Mouse (Mus musculus) liver, postnatal 0 days (tissue): ENCODE measurements around the gene Gpd2. TPM values are rescaled to one million over a fixed set of nuclear protein-coding genes. Genes with fewer than 3 reads are reported as not detected.

ENCODE experiments used
- ATAC-seq: fragments of 200-750 bp; cut with Nextera tagmentation; 2 replicates; pipeline ENCODE4 v1.8.0; 2017; ENCODE audit warnings: mild to moderate bottlenecking, moderate library complexity
- DNase-seq: peaks from one replicate; pipeline ENCODE4 v3.0.0-alpha.2; 2016
- H3K27ac ChIP-seq: fragments of 300-500 bp; sonication (generic); 2 replicates; pipeline ENCODE4 v1.5.1; 2014; ENCODE audit warnings: antibody characterized with exemption, moderate library complexity, mild to moderate bottlenecking, low read depth
- H3K27me3 ChIP-seq: fragments of 300-500 bp; sonication (generic); 2 replicates; pipeline ENCODE4 v1.6.1; 2014; ENCODE audit warnings: low read length, control low read depth, mixed read lengths; ENCODE audit not compliant: insufficient read depth
- H3K36me3 ChIP-seq: fragments of 300-500 bp; sonication (generic); replicated peaks from 2 replicates; pipeline ENCODE4 v1.6.1; 2014; ENCODE audit warnings: mild to moderate bottlenecking, control low read depth, low read length, moderate library complexity, mixed read lengths; ENCODE audit not compliant: insufficient read depth
- H3K4me1 ChIP-seq: fragments of 300-500 bp; sonication (generic); 2 replicates; pipeline ENCODE4 v1.6.1; 2014; ENCODE audit warnings: antibody characterized with exemption, mild to moderate bottlenecking, control low read depth; ENCODE audit not compliant: insufficient read depth
- H3K4me2 ChIP-seq: fragments of 300-500 bp; sonication (generic); 2 replicates; pipeline ENCODE4 v1.6.1; 2014; ENCODE audit warnings: low read depth, mild to moderate bottlenecking, low read length, moderate library complexity, mixed read lengths
- H3K4me3 ChIP-seq: fragments of 300-500 bp; sonication (generic); 2 replicates; pipeline ENCODE4 v1.5.1; 2014; ENCODE audit warnings: low read depth, low read length
- H3K9ac ChIP-seq: fragments of 300-500 bp; sonication (generic); replicated peaks from 2 replicates; pipeline ENCODE4 v1.6.1; 2014; ENCODE audit warnings: mild to moderate bottlenecking, moderate library complexity
- H3K9me3 ChIP-seq: fragments of 300-500 bp; sonication (generic); 2 replicates; pipeline ENCODE4 v1.6.1; 2016; ENCODE audit warnings: mild to moderate bottlenecking, control low read depth, low read length, mixed read lengths
- CTCF ChIP-seq: sonication (generic); IDR thresholded peaks from 2 replicates; pipeline ENCODE4 v1.5.1; 2016; ENCODE audit warnings: antibody characterized with exemption, low read depth
- EP300 ChIP-seq: IDR thresholded peaks from 2 replicates; pipeline ENCODE4 v1.6.1; 2016; ENCODE audit warnings: antibody characterized with exemption, low read depth, mild to moderate bottlenecking
- WGBS: fragments of 180-500 bp; shearing (Covaris S2); extraction: QIAGEN DNeasy Blood & Tissue Kit; methylation state at CpG from one replicate; pipeline ENCODE4 v1.1.7; 2014; ENCODE audit not compliant: insufficient replicate concordance; 5-methylcytosine and 5-hydroxymethylcytosine counted together
- polyA plus RNA-seq: library from polyadenylated mRNA; unstranded; fragments of >200 nt; fragmentation: Nextera tagmentation; extraction: Ambion mirVana; gene quantifications from 2 replicates; pipeline ENCODE4 v1.2.1, GENCODE M21; 2015

Gene Gpd2
- polyA plus RNA-seq, 1 experiment from 2014 or later: 29.7 TPM

DNA sequence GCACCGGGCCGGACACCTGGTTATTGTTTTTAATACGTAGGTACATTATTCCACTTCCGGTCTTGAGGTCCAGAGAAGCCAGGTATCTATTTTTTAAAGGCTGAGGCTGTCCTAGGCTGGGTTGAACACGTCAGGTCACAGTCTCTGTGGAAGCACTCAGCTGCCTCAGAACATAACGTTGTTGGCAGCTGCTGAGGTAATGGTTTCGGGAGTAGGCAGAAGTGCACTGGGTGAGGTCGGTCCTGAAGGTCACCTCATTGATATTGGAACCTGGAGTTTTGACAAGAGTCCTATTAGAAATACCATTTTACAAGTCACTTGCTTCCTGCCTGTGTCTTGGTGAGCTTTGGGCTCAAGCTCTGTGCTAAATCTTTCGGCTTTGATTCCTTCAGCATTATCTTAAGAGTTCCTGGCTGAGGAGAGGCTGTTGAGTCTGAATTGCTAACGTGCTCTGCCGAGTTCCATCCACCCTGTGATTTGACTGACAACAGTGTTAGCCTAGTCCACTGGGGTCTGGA lies 17.8 kb downstream of the Gpd2 start:
- H3K27ac ChIP-seq: peak overlapping the region; percentile 18; the same call in 1 of the 2 replicates
- no peak overlapping the region for H3K4me2 ChIP-seq
- peaks cover 3% of the 10 kb centered on the region; the same call in 1 of the 2 replicates for H3K4me1 ChIP-seq
- TF ChIP-seq EP300 (no peak), CTCF (no peak)
- no peaks in the 10 kb centered on the region for H3K36me3 ChIP-seq
- DNase-seq: peak; percentile 39
- H3K27me3 ChIP-seq: no peaks in the 10 kb centered on the region
- H3K9me3 ChIP-seq: no peaks in the 10 kb centered on the region
- peak; percentile 79 for ATAC-seq
- WGBS: 81% methylated on average over 11 of the region's 11 CpGs
- H3K9ac ChIP-seq: no peak overlapping the region
- H3K4me3 ChIP-seq: no peak overlapping the region

DNA sequence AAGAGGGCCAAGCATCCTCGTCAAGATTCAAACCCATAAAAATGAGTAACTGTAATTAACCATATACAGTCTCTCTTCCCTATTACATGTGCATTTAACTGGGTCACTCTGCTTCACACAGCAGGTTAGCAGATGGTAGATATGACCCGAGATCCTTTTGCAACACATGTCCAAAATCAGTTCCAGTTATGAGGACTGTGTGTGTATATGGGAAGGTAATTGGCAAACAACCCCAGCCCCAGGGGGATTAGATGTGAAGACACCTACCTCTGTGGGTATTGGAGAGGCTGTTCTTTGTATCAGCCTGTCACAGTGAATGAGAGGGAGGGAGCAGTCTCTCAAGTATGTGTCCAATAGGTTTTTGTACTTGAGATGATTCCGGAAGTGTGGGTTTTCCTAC lies 18.4 kb downstream of the Gpd2 start:
- H3K9me3 ChIP-seq: no peaks in the 10 kb centered on the region
- WGBS: 54% methylated on average over 3 of the region's 3 CpGs
- H3K4me1 ChIP-seq: peaks cover 3% of the 10 kb centered on the region; the same call in 1 of the 2 replicates
- H3K27me3 ChIP-seq: no peaks in the 10 kb centered on the region
- no peak overlapping the region for H3K4me2 ChIP-seq
- H3K4me3 ChIP-seq: no peak overlapping the region
- H3K36me3 ChIP-seq: no peaks in the 10 kb centered on the region
- DNase-seq: no peak
- TF ChIP-seq CTCF: no peak
- no peak for TF ChIP-seq EP300
- H3K27ac ChIP-seq: no peak overlapping the region
- ATAC-seq: no peak
- H3K9ac ChIP-seq: no peak overlapping the region

- H3K4me2 ChIP-seq: no peak overlapping the region
- 58% methylated on average over 6 of the region's 6 CpGs for whole genome bisulfite sequencing
- no peak for ATAC-seq
- no peak overlapping the region for H3K9ac ChIP-seq
- no peaks in the 10 kb centered on the region for H3K9me3 ChIP-seq
- DNase-seq: no peak
- peaks cover 3% of the 10 kb centered on the region; the same call in 1 of the 2 replicates for H3K4me1 ChIP-seq
- H3K27me3 ChIP-seq: no peaks in the 10 kb centered on the region
- no peak overlapping the region for H3K27ac ChIP-seq
- H3K36me3 ChIP-seq: no peaks in the 10 kb centered on the region
- TF ChIP-seq EP300: no peak
- no peak for TF ChIP-seq CTCF
- H3K4me3 ChIP-seq: no peak overlapping the region
Observed at GRCm38 (mm10) chr2:57256459-57256858, 19.0 kb downstream of the Gpd2 start.

DNA sequence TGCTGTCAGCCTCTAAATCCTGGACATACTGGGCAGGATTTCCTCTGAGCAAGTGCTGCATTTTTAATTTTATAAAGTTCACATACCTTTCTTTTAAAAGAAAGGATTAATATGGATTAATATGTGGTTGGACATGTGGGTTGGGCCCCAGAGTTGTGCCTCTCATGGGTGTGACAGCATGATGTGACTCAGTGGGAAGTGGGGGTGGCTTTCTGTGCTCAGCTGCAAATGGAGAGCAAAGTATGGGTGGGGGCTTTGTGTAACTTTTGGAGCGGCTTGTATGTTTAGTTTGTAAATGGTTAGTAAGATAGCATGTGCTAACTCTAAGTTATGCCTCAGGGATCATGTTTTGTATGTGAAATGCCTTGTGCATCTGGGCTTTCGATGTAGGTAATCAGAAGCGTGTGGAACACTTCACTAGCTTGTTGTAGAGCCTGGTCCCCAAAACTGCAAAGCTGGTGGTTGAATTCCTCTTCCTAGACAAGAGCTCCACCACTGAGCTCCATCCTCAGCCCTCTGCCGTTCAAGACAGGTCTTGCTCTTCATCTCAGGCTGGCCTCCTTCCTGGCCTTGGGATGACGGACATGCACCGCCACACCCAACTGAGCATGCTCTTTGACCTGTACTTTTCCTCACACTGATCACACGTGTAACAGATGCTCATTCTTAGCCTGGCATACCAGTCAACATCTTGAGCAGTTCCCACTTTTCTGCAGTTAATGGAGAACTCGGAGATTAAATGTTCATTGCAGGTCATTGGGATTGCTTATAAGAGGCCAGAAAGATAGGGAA lies 24.0 kb downstream of the Gpd2 start:
- no peak overlapping the region for H3K27ac ChIP-seq
- H3K36me3 ChIP-seq: no peaks in the 10 kb centered on the region
- 79% methylated on average over 8 of the region's 8 CpGs for WGBS
- H3K4me2 ChIP-seq: no peak overlapping the region
- TF ChIP-seq CTCF (no peak), EP300 (no peak)
- no peak overlapping the region for H3K4me3 ChIP-seq
- DNase-seq: no peak
- H3K27me3 ChIP-seq: no peaks in the 10 kb centered on the region
- no peak overlapping the region for H3K9ac ChIP-seq
- ATAC-seq: no peak
- H3K9me3 ChIP-seq: no peaks in the 10 kb centered on the region
- H3K4me1 ChIP-seq: no peaks in the 10 kb centered on the region

DNA sequence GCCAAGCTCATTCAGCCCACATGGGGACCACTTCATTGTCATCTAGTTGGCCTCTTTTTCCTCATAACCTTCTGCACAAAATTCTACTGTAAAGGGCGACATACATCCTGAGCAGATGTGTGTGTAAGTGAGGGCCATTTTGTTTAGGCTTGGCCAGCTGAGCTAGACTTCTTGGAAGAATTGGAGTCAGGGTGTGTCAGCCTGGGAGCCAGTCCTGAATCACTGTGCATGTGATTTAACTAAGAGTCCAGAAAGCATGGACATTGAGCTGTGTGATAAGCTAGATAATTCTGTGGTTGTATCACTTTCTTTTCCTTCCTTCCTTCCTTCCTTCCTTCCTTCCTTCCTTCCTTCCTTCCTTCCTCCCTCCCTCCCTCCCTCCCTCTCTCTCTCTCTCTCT lies 26.0 kb downstream of the Gpd2 start:
- Histone ChIP-seq H3K9me3 (no peaks in the 10 kb centered on the region), H3K36me3 (no peaks in the 10 kb centered on the region), H3K4me3 (no peak overlapping the region), H3K4me2 (no peak overlapping the region), H3K27ac (no peak overlapping the region), H3K9ac (no peak overlapping the region), H3K27me3 (no peaks in the 10 kb centered on the region), H3K4me1 (no peaks in the 10 kb centered on the region)
- DNase-seq: no peak
- no peak for ATAC-seq
- TF ChIP-seq CTCF (no peak), EP300 (no peak)
- WGBS: 73% methylated on average over 1 of the region's 1 CpGs

DNA sequence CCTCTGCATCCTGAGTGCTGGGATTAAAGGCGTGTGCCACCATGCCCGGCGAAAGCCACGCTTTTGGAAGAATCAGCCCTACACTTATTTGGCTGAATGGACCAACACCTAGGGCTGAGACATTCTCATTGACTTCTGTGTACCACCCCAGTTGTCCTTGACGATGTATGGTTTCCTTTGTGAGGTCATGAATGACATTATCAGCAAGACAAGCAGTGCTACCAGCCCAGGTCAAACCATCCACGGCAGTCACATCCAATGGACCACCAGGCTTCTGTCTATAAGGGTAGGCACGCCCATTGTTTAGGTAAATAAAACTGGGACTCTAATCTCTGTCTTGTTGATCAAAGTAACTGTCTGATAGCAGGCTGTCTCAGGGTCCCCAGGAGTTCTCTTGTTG lies 27.5 kb downstream of the Gpd2 start:
- no peak for DNase-seq
- Histone ChIP-seq H3K4me1 (no peaks in the 10 kb centered on the region), H3K27ac (no peak overlapping the region), H3K4me2 (no peak overlapping the region), H3K9ac (no peak overlapping the region), H3K4me3 (no peak overlapping the region), H3K36me3 (no peaks in the 10 kb centered on the region), H3K27me3 (no peaks in the 10 kb centered on the region), H3K9me3 (no peaks in the 10 kb centered on the region)
- TF ChIP-seq CTCF (no peak), EP300 (no peak)
- ATAC-seq: no peak
- WGBS: 73% methylated on average over 7 of the region's 7 CpGs
